Mouse (Mus musculus) gastrocnemius, postnatal 14 days (tissue): ENCODE measurements around the gene Lrrfip1. TPM values are rescaled to one million over a fixed set of nuclear protein-coding genes. Genes with fewer than 3 reads are reported as not detected.

Experiments
- DNase-seq: peaks from one replicate; pipeline ENCODE4 v3.0.0; 2021; ENCODE audit warnings: mixed read lengths
- intact Hi-C: fragments of 180-260 bp; cut with DNase I; formaldehyde crosslinking; loops from one replicate; pipeline ENCODE4 v1.15.1; 2025; ENCODE audit warnings: low total_unique reads
- total RNA-seq, 2 experiments: library from RNA; stranded (reverse); gene quantifications; 2 replicates each; pipeline ENCODE4 v1.2.3; 2021

Gene Lrrfip1
- total RNA-seq, 2 experiments from 2014 or later, result 202 to 236 TPM

DNA sequence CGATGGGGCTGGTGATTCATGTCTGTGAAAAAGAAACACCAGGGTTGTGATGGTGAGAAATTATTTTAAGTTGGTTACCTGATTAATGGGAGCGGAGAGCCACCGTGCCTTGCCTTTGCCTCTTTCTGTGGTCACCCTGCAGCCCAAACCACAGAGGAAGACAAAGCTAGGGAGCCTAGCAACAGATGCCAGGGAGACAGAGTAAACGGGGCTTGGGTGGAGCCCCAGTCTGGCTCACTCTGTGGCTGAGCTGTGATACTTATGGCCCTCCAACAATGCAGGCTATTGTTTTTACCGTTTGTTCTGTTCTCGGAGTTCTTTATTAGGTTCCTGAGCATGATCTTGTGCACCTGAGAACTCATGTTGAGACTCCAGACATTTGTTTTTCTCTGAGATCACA, 50.8 kb downstream of the Lrrfip1 start:
- DNase-seq, result no peak
- intact Hi-C loops, result no loop called here

DNA sequence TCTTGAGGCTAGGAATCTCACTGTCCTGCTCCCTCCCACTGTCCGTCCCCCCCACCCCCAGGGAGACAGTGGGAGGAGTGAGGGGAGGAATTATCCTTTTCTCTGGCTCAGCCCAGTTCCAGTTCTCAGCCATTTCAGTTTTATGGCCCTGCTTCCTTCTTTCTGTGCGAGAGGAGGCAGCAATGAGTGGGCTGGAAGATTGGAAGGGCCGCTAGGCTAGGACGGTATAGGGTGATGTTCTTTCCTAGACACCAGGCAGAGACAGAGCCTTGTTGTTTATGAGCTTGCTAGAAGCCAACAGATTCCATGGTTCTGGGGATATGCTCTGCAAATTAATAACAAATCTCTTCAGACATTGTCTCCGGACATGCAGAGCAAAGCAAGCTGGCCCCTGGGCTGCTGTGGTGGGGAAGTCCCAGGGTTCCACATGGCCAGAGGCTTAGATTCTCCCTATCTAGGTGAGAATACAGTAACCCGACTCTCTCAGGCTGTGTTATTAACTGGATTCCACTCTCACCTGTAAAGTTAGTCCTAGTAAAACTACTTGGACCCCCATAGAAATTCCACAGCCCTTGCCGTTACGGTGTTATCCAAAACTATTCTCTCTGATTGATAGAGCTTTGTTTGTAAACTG, 53.0 kb downstream of the Lrrfip1 start:
- intact Hi-C loops, result no loop called here
- DNase-seq, result no peak

DNA sequence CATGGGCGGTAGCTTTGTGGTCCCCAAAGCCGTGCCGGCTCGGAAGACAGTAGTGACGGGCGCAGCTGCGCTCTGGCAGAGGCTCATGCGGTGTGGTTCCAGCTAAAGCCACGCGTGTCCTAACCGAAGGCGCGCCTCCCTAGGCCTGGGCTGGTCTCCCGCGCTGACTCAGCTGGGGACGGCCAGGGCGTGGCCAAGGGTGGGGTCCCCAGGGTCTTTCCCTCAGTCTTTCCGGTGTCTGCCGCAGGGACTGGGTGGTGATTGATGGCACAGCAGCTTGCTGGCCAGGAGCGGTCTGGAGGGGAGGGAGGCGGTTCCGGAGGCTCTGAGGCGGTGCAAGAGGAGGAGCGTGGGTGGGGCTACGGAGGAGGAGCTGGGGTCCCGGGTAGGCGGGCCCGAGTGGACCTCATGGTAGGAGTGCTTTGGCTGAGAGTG, 54.2 kb downstream of the Lrrfip1 start:
- intact Hi-C loops, result no loop called here
- DNase-seq, result peak; percentile 93

DNA sequence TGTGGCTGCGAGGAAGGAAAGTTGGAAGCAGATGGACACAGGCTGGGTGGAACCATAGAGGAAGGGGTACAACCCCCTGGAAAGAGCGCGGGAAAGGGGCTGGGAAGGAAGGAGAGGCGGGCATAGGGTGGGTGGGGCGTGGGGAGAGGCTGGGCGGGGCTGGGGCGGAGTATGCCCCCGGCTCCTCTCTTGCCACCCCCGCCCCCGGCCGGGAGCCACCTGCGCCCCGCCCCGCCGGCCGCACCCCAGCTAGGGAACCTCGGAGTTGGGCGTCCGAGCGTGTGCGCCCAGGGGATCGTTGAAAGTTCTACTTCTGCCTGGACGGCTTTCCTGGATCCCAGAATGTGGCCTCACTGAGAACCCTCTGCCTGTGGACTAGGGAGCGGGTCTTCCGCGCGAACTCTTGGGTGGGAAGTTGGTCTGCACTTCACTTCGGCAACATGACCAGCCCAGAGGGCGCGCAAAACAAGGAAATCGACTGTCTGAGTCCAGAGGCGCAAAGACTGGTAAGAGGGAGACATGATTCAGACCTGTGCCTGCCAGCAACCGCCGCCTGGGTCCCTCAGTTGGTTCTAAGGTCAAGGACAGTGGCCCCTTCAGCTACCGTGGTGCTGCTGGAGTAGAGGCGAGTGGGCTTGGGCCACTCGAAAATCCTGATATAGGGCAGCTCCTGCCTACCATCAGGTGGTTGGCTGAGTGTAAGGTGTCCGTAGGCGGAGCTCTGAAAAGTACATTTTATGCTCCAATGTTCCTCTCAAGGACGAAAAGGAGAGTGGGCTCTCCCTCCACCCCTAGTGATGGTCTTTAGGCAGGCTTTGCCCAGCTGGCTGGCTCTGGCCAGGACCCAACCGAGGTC, 54.9 kb downstream of the Lrrfip1 start:
- intact Hi-C loops, result no loop called here
- peak; percentile 78 for DNase-seq

DNA sequence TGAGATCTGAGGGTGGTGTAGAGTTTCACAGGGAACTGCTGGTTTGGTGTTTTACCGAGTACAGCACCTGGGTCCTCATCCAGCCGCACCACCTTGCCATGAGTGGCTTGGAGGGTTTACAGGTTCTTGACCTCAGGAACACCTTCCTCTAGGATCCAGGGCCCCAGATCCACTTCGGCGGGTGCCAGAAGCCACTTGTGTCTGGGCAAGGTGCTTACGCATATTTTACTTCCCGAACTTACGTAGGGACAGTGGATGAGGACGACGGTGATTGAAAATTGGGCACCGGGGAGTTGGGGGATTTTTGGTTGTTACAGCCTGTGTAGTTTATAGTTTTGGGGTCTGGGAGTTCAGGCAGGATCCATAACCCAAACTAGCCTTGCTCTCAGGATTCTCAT, 55.5 kb downstream of the Lrrfip1 start:
- peak; percentile 59 for DNase-seq
- intact Hi-C loops, result no loop called here

DNA sequence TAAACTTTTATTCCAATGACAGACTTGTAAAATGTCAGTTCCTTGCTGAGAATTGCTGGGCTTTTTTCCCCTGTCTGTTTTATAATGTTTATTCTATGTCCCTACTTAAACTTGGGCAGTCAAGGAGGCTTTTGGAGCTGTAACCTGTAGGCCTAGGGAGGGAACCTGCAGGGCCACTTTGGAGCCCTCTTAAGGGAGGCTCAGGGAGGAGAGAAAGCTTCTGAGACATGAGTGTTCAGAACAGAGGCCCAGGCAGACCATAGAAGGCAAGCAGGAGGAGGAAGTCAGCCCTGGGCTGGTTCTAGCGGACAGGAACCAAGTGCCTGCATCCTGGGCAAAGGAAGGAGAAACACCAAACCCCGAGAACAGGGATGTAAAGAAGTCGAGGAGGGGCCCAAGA, 56.3 kb downstream of the Lrrfip1 start:
- no peak for DNase-seq
- intact Hi-C loops, result no loop called here

DNA sequence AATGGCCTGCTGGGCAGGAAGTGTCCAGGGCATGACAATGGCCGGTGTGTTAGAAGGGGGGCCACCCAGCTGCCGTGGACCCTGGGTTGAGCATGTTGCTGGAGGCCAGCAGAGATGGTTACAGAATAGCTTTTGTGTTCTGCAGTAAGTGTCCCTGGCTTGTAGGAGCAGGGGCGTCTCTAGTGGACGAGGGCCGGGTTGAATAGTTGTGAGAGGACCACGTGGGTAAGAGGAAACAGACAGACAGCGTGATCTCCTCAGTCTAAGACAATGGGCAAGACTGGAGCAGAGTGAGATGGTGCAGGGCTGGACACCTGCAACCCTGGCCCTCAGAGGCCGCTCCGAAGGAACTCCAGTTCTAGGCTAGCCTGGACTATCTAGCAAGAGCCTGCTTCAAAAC, 57.2 kb downstream of the Lrrfip1 start:
- intact Hi-C loops, result no loop called here
- DNase-seq, result no peak

DNA sequence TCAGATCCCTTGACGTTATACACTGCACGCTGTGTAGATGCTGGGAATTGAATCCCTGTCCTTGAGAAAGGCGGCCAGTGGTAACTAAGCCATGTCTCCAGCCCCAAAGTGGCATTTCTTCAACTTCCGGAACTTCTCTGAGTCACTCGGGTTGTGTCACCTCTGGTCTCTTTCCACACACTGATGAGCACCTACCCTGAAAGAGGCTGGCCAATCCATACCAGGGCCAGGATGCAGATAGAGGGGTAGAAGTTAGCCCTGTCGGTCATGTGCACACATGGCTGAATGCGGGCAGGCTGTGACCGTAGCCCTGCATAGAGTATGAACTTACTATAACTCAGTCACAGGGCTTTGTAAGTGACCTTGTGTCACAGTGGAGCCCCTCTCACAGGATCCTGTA, 57.9 kb downstream of the Lrrfip1 start:
- DNase-seq, result no peak
- intact Hi-C loops, result no loop called here

DNA sequence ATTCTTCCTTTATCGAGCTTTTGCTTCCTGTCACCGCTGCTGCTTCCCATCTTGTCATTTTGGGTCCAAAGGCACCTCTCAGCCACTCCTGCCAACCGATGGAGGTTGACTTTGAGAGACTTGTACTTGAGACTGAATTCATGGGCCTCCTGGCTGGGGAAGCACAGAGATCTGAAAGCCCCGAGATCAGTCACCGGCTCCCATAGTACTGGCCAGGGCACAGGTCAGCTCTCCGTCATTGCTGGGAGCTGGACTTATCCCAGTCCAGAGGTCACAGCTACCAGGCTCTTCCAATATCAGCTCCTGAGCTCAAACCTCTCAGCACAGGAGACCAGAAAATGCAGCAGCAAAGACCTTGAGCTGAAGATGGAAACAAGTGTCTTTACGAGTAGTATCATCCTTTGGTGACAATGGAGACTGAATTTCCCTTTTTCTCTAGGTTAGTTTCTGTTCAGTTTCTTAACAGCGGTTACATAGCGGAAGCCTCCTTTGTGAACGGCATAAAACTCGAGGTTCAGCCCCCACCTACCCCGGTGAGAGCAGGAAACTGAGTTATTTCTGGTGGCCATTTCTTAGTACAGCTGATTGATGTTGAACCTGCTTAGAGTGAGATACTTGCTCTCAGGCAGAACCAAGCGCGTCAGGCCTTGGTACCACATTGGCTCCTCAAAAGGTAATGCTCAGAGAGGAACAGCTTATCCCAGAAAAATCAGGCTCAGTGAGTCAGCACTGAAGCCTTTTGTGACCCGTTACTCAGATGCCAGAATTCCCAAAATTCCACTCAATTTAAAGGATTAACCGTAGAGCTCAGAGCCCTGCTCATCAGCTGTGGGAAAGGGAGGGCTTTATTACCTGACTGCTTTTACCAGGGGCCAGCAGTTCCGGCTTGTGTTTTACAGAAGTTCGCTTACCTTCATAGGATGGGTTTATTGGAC, 59.0 kb downstream of the Lrrfip1 start:
- no peak for DNase-seq
- intact Hi-C loops, result no loop called here

DNA sequence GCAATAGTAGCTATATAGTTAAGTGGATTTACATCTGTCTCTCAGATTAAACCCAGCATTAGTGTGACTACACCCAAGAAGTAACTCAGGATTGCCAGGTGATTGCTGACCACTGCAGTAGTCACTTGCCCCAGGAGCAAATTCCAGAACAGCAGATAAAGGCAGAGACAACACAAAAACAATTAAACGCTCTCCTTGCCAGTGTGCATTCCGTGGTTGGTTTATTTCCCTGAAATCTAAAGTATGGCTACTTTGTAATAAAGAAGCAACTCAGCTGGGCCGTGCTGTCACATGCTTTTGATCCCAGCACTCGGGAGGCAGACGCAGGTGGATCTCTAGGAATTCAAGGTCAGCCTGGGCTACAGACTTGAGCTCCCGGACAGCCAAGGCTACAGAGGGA, 59.7 kb downstream of the Lrrfip1 start:
- DNase-seq, result no peak
- intact Hi-C loops, result no loop called here

DNA sequence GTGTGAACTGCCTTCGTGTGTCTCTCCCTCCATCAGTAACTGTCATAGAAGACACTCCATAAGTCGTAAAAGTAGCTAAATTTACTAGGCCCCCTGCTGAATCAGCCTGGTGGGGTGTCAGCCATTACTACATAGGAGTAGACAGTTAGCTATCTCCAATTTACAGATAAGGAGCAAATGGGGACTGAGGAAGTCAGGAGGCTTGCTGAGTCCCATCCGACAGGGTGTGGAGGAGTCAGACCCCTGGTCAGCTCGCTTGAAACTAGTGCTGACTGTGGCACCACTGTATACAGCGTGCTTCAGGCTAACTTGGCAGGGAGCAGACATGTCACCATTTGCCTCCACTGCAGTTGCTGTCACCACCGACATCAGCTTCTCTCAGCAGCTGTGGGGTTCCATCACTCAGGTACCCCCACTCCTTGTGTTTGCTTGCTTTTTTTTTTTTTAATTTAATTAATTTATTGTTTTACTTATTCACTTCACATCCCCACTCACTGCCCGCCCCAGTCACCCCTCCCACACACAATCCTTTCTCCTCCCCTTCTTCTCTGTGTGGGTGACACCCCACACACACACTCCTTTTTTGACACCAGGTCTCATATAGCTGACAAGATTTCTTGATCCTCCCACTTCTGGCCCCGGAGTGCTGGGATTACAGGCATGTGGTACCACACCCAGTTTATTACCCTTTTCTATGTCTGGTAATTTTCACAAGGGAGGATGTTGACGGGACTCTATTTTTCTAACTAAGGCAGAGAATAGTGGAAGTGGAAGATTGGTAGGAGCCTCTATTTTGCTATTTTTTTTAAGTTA, 61.5 kb downstream of the Lrrfip1 start:
- intact Hi-C loops, result no loop called here
- no peak for DNase-seq

DNA sequence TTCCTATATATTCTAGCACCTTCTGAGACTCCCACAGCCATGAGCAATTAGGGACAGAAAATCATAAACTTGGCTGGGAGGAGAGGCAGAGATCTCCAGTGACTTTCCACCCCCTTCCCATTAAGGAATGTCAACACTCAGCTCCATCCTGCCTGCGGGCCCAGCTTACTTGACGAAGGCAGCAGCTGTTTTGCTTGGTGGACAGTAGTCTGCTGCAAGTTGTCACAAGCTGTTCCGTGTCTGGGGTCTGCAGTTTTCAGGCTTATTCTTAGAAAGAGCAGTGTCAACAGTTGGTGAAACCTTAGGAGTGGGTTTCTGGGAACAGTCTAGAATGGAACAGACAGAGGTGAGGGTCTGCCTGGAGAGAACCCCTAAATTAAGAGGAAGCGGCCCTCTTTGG, 62.6 kb downstream of the Lrrfip1 start:
- intact Hi-C loops, result no loop called here
- no peak for DNase-seq

DNA sequence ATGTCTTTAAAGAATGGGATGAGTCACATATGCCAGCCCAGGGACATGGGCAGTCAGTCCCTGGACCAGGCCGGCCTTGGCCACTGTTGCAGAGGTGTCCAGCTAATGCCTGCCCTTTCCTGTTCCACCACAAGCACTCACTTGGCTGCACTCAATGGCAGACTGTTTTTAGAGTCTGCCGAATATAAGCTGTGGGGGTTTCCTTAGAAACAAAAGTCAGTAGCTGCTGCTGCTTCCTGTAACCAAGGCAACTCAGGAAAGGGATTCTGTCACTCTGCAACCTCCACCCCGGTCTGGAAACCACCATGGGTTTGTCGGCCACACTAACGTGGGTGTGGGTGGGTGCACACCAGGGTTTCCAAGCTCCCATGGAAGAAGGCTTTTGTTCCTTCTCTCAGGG, 63.8 kb downstream of the Lrrfip1 start:
- no peak for DNase-seq
- intact Hi-C loops, result no loop called here

DNA sequence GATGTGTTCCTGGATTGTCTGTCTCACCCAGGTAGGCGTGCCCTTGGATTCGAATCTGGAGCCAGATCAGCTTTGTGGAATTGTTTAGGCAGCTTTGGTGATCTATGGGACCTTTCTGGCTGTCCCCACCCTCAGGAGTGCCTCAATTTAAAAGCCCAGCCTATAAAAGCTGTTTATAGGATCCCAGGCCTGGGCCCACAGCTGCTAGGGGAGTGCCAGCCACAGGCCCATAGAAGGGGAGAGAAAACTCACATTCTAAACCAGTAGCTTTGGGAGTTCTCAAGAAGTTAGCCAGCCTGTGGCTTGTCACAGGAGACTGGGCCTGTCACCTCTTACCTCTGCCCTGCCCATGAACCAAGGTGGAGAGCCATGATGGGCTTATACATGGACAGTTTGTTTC, 65.5 kb downstream of the Lrrfip1 start:
- DNase-seq, result no peak
- intact Hi-C loops, result no loop called here

DNA sequence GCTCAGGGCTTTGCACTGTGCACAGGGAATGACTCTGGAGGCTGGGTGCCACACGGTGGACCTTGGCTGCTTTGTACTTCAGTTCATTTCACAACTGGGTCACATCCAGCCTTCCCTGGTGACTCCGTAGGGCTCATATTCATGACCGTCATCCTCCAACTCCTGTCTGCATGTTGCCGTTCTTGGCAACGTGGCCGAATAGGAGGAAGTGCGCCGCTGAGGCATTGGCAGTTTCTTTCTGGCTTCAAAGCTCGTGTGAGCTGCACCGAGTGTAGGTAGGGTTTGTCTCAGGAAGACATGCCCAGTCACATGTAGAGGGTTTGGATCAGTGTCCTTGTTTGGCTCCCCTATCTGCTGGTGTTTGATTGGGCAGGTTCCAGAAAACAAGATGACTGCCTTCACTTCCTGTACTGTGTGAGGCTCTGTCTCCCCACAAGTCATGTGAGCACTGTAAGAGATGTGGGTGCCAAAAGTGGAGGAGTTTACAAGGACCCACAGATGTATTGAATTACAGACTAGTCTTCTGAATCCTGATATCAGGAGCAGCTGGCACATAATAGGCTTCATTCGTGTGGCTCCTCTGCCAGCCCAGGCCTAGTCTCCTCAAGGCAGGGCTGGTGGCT, 66.5 kb downstream of the Lrrfip1 start:
- peak; percentile 35 for DNase-seq
- intact Hi-C loops, result no loop called here

DNA sequence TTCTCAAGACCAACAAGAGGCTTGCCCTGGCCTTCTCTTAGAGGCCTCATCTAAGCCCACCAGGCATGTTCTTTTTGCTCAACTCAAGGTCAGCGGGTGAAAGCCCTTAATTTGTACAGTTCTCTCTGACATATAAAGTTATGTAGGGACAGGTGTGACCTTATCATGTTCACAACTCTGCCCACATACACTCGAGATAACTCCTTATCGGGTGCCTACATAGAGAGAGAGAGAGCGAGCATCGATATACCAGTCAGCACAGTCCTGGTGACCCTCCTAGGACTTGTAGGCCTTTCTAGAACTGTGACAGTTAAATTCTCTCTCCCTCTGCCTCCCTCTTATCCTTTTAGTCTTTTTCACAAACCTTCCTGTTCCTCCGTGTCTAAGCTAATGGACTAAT, 67.5 kb downstream of the Lrrfip1 start:
- intact Hi-C loops, result no loop called here
- no peak for DNase-seq

DNA sequence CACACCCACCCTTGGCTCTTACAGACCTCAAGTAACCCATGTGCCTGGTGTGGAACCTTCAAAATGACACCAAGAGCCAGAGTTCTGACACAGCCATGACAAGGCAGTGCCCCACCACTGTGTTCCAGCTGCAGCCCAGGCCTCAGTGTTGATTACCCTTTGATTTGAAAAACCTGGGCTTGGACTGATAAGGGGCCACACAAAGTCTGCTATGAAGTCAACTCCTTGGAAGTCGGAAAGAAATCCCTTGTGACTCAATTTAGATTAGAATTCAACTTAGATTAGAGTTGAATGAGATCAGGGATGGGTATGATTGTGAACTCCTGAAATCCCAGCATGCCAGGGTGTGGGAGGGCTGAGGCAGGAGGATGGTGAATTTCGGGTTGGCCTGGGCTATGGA, 68.1 kb downstream of the Lrrfip1 start:
- no peak for DNase-seq
- intact Hi-C loops, result no loop called here

DNA sequence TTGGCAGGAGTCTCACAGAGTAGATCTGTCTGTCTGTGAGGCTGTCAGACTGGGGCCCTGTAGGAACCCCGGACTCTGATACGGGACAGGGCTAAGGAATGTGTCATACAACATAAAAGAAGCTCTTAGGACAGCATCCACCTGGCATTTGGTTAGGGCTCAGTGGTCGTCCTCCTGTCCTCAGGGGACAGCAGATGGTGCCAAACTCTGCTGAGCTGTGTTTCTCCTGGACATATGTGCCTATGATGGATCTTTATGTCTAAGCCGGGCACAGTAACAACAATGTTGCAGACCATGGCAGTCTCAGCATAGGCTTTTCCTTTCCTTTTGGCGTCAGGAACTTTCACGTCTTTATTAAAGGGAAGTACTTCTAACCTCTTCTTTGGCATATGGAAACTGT, 69.2 kb downstream of the Lrrfip1 start:
- intact Hi-C loops, result no loop called here

DNA sequence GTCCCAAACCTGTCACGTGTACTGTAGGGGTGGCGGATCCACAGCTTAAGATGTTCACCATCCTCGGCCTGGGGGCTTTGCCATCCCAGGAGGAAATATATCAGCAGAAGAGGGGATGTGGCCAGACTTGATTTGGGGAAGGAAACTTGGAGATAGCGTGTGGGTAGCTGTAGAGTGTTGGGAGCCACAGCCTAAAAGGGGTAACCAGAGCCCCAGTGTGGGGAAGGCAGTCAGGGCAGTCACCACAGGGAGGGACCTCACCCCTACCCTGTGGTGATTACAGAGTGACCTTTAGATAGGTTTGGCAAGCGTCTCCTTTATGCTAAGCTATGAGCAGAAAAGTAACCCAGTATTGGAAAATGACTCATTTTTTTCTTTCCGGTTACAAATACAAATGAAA, 71.0 kb downstream of the Lrrfip1 start:
- DNase-seq, result no peak
- intact Hi-C loops, result no loop called here

More for the DNA sequence above, 69.2 kb downstream of the Lrrfip1 start:
- DNase-seq, result no peak
